Mouse (Mus musculus): ENCODE measurements around the gene Mettl14.

Mettl14 gene

GRCm38 (mm10) chr3:123321612-123322011, 64.3 kb downstream of the Mettl14 start:
- no peak for DNase-seq (ENCODE audit: extremely low spot score, low spot score)

- DNase-seq (ENCODE audit: extremely low spot score, low spot score), result no peak
These were observed 65.6 kb downstream of the Mettl14 start for GRCm38 (mm10) chr3:123320341-123320740.
